Mouse (Mus musculus): Measurements from ENCODE around the gene Tctex1d1. TPM values are rescaled to one million over a fixed set of nuclear protein-coding genes. Genes with fewer than 3 reads are reported as not detected.

The Tctex1d1 gene
- not detected in 2 replicates for total RNA-seq (2012; rRNA removed)
- polyA plus RNA-seq (2012; ENCODE audit: insufficient read depth in 1 of 2, insufficient read length in 2 of 2, low read depth in 1 of 2, low replicate concordance in 2 of 2, missing spikeins in 1 of 2) = not detected

DNA sequence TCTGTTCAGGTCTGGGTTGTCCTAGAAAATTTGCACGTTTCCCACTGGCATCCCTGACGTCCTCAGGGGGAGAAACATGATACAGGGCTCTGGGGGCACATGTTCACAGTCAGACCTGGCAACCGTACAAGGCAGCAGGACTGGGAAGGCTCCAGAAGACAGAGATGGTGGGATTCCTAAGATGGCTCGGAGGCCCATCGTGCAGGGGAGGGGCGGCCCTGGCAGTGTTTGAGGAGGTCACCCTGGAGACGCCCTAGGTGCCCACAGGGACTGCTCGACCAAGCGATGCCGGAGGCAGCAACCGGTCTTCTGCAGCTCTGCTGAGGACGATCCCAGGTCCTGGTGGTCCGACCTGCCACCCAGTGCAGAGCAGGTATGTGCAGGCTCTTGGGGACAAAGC lies at the start of gene Tctex1d1:
Gene Tctex1d1, plus strand, starts transcription at position 167 of the 400 bp plus-strand sequence.
- Histone ChIP-seq H3K27ac (ENCODE audit: control insufficient read depth, low read depth, low read length) (no peak within 1 kb of the TSS), H3K9ac (ENCODE audit: control insufficient read depth, low read depth, low read length, poor library complexity, severe bottlenecking) (no peak within 1 kb of the TSS), H3K36me3 (ENCODE audit: control insufficient read depth in 1 of 2, insufficient read depth in 2 of 2, low read length in 2 of 2) (no peaks in the 10 kb centered on the region), H3K27me3 (ENCODE audit: control insufficient read depth in 1 of 2, insufficient read depth in 2 of 2, low read length in 2 of 2) (no peaks in the 10 kb centered on the region; a peak in 1 of 4 replicates), H3K79me2 (ENCODE audit: control insufficient read depth, insufficient read depth, low read length, poor library complexity) (no peaks in the 10 kb centered on the region), H3K9me3 (replicated peaks; ENCODE audit: insufficient read depth, low read length) (no peaks in the 10 kb centered on the region), H3K4me1 (ENCODE audit: control insufficient read depth in 1 of 2, insufficient read depth in 2 of 2, low read length in 2 of 2) (no peaks in the 10 kb centered on the region), H3K4me3 (ENCODE audit: control insufficient read depth in 1 of 2, insufficient read depth in 1 of 2, low read depth in 2 of 2, low read length in 2 of 2) (no peak within 1 kb of the TSS)
- no peak for DNase-seq (ENCODE audit: low read depth, low spot score)
- no peak for TF ChIP-seq USF2 (IDR thresholded peaks at IDR 0.05; ENCODE audit: borderline replicate concordance in 1 of 2, insufficient read depth in 1 of 2, low read depth in 1 of 2, low read length in 2 of 2)
- TF ChIP-seq SMC3 (IDR thresholded peaks at IDR 0.05; ENCODE audit: low read depth, low read length) = no peak
- no peak for TF ChIP-seq TBP (IDR thresholded peaks at IDR 0.05; ENCODE audit: low read depth, low read length)
- no peak for TF ChIP-seq MXI1 (IDR thresholded peaks at IDR 0.05; ENCODE audit: low read depth, low read length)
- no peak for TF ChIP-seq KAT2A (conservative IDR thresholded peaks at IDR 0.05; ENCODE audit: low read depth, low read length)
- TF ChIP-seq ELF1 (IDR thresholded peaks at IDR 0.05; ENCODE audit: low read depth, low read length) = no peak
- TF ChIP-seq RCOR1 (IDR thresholded peaks at IDR 0.05; ENCODE audit: low read depth, low read length) = no peak
- TF ChIP-seq GATA1 (IDR thresholded peaks at IDR 0.05; ENCODE audit: low read depth, low read length) = no peak
- TF ChIP-seq TAL1 (IDR thresholded peaks at IDR 0.05; ENCODE audit: low read length) = no peak

DNA sequence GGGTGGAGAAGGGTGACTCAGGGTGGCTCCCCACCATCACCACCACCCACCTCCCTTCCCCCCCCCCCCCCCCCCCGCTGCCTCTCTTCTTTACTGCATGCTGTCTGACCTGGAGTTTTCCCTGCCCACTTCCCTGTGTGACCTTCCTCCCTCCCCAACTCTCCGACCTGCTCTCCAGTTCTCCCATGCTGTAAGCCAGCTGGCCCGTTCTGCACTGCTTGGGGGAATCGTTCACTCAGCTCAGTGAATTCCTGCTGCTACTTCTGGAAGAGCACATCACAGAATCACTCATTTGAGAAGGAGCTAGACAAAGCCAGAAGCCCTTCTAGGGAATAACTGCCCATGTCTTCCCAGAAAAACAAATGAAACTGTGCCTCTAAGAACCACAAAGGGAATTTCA lies 48.9 kb upstream of the Tctex1d1 start:
- no peak for DNase-seq (ENCODE audit: low read depth, low spot score)
- H3K27me3 ChIP-seq (ENCODE audit: control insufficient read depth in 1 of 2, insufficient read depth in 2 of 2, low read length in 2 of 2) = no peaks in the 10 kb centered on the region
- no peak overlapping the region for H3K27ac ChIP-seq (ENCODE audit: control insufficient read depth, low read depth, low read length)
- H3K79me2 ChIP-seq (ENCODE audit: control insufficient read depth, insufficient read depth, low read length, poor library complexity) = no peaks in the 10 kb centered on the region
- H3K36me3 ChIP-seq (ENCODE audit: control insufficient read depth in 1 of 2, insufficient read depth in 2 of 2, low read length in 2 of 2) = no peaks in the 10 kb centered on the region
- H3K4me1 ChIP-seq (ENCODE audit: control insufficient read depth in 1 of 2, insufficient read depth in 2 of 2, low read length in 2 of 2) = no peaks in the 10 kb centered on the region
- no peak overlapping the region for H3K4me3 ChIP-seq (ENCODE audit: control insufficient read depth in 1 of 2, insufficient read depth in 1 of 2, low read depth in 2 of 2, low read length in 2 of 2)
- no peaks in the 10 kb centered on the region for H3K9me3 ChIP-seq (replicated peaks; ENCODE audit: insufficient read depth, low read length)
- TF ChIP-seq MAFK (IDR thresholded peaks at IDR 0.05; ENCODE audit: borderline replicate concordance, low read depth, low read length) (no peak), TAL1 (IDR thresholded peaks at IDR 0.05; ENCODE audit: low read length) (no peak), ETS1 (IDR thresholded peaks at IDR 0.05; ENCODE audit: low read depth, low read length) (no peak), POLR2A (IDR thresholded peaks at IDR 0.05; ENCODE audit: control insufficient read depth in 1 of 2, insufficient read depth in 1 of 2, low read depth in 1 of 2, low read length in 2 of 2, poor library complexity in 1 of 2) (no peak), GATA1 (IDR thresholded peaks at IDR 0.05; ENCODE audit: low read depth, low read length) (no peak), JUND (IDR thresholded peaks at IDR 0.05; ENCODE audit: low read depth, low read length) (no peak), MXI1 (IDR thresholded peaks at IDR 0.05; ENCODE audit: low read depth, low read length) (no peak), E2F4 (IDR thresholded peaks at IDR 0.05; ENCODE audit: borderline replicate concordance, low read depth, low read length) (no peak), USF1 (IDR thresholded peaks at IDR 0.05; ENCODE audit: low read depth, low read length) (no peak), UBTF (IDR thresholded peaks at IDR 0.05; ENCODE audit: borderline replicate concordance, insufficient read depth, low read depth, low read length) (no peak), POLR2AphosphoS5 (IDR thresholded peaks at IDR 0.05; ENCODE audit: borderline replicate concordance, low read depth, low read length) (no peak), MEF2A (IDR thresholded peaks at IDR 0.05; ENCODE audit: extremely low read depth, insufficient replicate concordance, low read depth, low read length, poor library complexity, severe bottlenecking) (no peak), SIN3A (IDR thresholded peaks at IDR 0.05; ENCODE audit: low read length) (no peak), TBP (IDR thresholded peaks at IDR 0.05; ENCODE audit: low read depth, low read length) (no peak), BHLHE40 (IDR thresholded peaks at IDR 0.05; ENCODE audit: borderline replicate concordance, low read depth, low read length) (no peak), ELF1 (IDR thresholded peaks at IDR 0.05; ENCODE audit: low read depth, low read length) (no peak), POLR2AphosphoS2 (IDR thresholded peaks at IDR 0.05; ENCODE audit: low read length) (no peak), EP300 (IDR thresholded peaks at IDR 0.05; ENCODE audit: low read depth in 1 of 2, low read length in 2 of 2) (no peak), MAX (IDR thresholded peaks at IDR 0.05; ENCODE audit: low read length) (no peak)
- H3K9ac ChIP-seq (ENCODE audit: control insufficient read depth, low read depth, low read length, poor library complexity, severe bottlenecking) = no peak overlapping the region
